Mouse (Mus musculus) layer of hippocampus, adult 9-10 months (tissue): ENCODE results near the gene Mrps24.

ENCODE experiments used
- DNase-seq: peaks from one replicate; pipeline ENCODE4 v3.0.0; 2022; ENCODE audit warnings: low spot score

Mrps24 gene

DNA sequence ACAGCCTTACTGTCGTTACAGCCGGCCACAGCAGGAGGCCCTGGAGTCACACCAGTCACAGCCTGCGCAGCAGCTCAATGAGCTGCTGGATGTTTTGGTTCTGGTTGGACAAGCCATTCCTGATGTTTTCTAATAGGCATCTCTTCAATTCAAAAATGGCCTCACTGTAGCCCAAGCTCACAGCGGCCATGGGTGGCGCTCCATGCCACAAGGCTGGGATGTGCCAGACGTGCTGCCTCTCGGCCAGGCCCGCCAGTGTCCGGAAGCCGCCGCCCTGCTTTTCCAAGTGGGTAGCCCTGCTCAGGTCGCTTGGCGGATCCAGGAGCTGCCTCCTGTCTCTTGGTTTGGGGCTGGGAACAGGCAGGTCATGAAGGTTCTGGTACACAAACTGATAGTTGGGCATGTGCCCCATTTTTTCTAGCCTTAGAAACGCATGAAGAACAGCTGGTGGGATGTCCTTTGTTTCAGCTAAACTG lies at the start of gene Mrps24:
Gene Mrps24 (minus strand): TSS at position 51 of the 476 bp plus-strand sequence.
- DNase-seq = no peak

DNA sequence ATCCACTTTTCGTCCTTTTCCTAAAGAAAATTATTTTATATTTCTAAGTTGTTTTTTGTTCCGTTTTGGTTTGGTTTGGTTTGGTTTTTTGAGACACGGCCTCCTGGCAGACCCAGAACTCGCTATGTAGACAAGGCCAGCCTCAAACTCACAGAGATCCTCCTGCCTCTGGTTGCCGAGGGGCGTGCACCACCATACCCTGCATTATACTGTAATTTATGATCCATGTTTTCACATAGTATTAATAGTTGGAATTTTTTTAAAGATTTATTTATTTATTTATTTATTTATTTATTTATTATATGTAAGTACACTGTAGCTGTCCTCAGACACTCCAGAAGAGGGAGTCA lies 47.1 kb upstream of the Mrps24 start:
- no peak for DNase-seq

DNA sequence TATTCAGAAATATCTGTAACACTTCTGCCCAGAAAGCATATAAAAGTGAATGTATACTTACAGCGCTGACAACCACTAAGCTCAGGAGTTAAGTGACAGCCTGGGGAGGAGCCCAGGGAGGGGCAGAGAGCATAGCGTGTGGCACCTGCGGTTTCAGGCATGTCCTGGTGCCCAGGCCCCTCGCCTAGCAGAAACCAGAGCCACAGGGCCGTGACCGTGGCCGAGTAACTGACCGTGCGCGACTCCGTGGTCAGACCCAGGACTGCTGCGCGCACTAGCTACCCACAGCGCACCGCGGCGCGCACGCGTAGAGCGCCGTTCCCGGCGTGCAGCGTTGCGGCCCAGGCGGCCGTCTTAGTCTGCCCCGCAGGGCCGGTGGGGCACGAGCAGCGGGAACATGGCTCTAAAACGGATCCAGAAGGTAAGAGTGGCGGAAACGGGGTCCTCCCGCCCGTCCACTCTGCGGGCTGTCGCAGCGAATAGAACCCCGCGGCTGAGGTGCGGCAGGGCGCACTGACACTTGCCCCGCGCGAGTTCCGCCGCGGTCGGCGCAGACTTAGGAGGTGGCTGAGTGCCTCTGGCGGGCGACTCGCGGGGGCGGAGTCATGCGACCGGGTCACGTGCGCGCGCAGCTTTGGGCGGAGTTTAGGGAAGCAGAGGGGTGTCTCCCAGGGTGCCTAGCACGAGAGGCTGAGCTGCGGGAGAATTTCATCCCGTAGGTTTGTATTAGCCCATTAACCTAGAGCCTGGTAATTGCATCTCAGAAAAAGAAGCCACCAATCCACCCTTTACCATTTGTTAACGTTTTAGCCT lies 46.5 kb upstream of the Mrps24 start, which contains the start of gene Urgcp:
Gene Urgcp (minus strand): TSS at position 557 of the 813 bp plus-strand sequence.
- peak; percentile 72 for DNase-seq

DNA sequence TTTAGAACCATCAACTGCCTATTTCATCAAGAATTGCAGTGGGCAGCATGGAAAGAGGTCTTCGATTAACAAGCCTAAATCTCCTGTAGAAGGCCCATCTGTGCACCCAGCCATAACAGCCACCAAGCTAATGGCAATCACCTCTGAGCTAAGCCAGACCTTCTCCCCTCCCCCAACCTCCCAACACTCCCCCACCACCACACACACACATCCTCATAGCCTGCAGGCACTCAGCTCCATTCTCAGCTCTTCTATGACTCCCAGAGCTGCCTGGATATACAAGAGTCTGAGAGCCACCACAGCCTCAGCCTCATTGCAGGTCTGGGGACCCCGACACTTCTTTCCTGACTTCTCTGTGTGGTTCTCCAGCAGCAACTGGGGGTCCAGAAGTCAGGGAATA lies 38.3 kb upstream of the Mrps24 start:
- DNase-seq = no peak

DNA sequence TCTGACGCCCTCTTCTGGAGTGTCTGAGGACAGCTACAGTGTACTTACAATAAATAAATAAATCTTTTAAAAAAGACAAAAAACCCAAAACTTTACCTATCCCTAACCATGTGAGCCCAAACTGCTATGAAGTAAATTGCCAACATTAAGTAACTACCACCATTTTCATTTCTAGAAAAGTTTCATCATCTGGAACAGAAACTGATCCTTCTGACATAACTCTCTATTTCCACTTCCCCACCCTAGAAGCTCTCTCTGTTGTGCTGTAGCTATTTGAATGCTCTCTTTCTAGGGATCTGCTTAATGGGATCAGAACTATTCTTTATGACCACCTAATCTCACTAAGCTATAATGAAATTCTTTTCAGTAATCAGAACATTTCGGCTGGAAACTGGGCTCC lies 29.5 kb upstream of the Mrps24 start:
- DNase-seq = no peak

DNA sequence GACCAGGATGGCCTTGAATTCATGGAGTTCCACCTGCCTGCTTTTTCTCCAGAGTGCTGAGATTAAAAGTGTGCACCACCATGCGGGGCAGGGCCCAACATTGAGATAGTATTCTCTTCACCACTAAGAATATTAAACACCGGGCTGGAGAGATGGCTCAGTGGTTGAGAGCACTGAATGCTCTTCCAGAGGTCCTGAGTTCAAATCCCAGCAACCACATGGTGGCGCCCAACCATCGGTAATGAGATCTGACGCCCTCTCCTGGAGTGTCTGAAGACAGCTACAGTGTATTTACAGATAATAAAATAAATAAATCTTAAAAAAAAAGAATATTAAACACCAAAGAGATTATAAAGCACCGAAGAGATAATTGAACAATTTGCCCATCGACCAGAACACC lies 26.6 kb upstream of the Mrps24 start:
- no peak for DNase-seq

DNA sequence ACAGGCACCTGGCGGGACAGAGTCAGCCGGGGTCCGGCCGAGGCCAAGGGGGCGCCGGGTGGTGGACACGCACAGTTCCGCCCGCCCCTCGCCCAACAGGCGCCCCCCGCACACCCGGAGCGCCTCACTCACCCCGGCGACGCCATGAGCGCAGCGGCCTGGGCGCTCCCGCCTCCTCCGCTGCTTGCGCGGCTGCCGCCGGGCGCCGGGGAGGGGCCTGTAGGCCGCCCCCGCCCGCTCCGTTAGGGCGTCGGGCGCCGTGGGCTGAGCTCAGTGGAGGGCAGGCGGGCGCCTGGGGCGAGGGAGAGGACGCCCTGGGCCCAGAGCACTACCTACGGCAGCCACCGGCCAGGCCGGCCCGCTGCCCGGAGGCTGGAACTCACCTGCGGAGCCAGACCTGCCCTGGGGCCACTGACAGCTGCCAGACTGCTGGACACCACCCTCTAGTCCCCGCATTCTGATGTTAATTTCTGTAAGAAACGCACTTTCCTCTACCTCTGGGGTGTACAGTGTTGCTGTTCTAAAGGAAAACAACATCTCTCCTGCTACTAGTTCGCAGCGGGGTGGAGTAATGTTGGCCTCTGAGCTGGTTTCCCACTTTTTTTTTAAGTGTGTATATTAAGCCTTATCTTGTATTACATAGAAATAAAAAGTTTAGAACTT lies 25.6 kb upstream of the Mrps24 start:
- DNase-seq = no peak

DNA sequence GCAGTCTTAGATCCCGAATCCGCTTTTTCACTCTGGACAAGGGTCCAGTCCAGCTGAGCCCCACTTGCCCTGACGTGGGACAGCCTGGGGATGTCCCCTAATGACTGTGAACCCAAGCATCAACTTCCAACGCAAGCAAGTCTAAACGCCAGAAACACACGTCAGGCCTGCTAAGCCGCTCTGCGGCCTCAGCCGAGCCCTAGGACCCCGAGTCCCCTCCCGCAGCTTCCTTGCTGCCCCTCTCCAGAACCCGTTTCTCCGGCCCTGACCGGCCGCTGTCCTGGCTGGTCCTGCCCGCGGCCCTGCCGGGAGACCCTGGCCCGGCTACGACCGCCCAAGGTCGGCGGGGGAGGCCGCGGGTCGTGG lies 25.1 kb upstream of the Mrps24 start:
- DNase-seq = no peak

DNA sequence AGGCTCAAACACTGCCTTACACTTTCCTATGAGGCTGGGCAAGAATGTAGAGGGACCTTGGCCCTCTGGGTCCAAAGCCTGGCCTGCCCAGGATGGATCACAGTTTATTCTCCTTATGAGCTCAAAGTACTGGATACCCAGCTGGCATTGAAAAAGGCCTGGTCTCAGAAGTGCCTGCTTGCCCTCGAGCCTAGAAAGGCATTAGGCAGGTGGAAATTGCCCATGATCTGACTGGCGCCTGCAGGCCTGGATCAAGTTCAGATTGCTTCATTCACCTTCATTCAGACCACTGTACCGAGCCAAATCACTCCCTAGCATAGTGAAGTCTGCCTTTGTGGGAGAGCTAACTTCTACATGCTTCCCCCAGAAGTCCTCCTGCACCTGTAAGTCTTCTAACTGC lies 24.4 kb upstream of the Mrps24 start:
- DNase-seq = no peak

DNA sequence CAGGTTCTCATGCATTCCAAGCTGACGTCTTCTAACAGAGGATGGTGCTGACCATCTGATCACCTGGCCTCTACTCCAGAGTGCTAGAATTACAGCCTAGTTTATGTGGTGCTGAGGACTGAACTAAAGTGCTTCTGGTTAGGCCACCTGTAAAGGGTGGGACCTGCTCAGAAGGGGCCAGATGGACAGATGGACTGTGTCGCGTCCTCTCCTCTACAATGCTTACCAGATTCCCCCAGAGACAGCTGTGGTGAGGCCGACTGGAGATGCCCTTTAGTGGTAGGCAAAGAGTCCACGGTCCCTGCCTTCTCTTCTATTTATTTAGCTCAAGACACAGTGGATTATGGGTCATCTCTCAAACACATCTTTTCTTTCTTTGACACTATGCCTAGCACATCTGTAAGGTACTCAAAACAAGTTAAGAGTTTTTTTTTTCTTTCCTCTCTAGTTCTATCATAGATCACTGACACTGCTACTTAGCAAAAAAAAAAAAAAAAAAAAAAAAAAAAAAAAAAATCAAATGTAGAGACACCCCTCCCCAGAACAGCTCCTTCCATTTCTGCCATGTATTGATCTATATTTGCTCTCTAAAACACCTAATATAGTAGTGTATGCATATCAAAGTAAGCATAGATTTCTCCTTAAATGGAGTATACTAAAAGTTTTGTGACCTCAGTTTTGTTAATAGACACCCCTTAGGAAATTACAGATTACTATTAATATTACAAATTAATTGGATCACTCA lies 23.6 kb upstream of the Mrps24 start:
- DNase-seq = no peak

DNA sequence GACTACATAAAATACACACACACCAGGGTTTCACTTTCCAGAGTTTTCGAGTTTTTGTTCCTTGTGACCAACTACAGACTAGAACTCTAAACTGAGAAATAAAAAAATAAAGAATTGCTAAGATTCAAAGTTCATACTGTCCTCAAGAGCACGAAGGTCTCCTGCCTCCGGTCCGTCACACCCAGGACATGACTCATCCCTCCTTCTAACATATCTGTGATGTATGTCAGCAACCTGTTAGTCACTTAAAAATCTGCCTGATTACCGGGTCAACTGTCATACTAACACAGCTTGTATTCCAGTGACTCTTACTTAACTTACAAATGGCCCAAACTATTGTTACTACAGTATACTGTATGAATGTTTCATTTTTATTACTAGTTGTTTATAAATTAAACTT lies 21.7 kb upstream of the Mrps24 start:
- no peak for DNase-seq

DNA sequence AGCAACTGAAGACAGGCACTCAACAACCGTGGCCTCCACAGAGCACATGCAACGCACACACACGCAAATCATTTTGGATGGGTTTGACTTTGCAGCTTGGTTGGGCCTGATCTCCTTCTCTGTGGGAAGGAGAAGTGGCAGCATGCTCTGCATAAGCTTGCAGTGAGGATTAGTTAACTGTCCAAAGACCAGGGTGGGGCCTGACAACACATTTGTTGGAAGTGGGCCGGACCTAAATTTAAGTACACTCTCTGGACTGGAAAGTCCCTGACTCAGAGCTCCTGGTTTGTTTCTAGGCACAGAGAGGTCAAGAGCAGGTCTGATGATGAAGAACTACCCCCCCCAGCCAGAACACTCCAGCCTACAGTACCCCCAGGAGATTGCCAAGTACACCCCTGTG lies 18.8 kb upstream of the Mrps24 start:
- no peak for DNase-seq

DNA sequence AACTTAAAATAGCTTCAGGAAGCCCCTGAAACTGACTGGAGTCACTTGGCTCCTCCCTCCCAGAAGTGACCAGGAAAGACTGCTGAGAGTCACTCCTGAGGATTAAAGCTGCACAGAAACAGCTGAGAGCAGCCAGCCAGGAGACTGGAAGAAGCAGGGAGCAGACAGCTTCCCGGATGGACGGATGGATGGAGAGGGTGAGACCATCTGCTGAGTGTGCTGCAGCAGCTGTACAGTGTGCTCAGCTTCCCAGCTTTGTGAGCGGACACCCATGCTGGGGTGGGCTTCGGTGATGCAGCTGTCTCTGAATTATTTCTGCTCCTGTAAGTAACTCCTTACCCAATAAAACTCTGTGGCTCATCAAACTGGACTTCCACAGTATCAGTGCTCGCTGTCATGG lies 16.9 kb upstream of the Mrps24 start:
- no peak for DNase-seq

DNA sequence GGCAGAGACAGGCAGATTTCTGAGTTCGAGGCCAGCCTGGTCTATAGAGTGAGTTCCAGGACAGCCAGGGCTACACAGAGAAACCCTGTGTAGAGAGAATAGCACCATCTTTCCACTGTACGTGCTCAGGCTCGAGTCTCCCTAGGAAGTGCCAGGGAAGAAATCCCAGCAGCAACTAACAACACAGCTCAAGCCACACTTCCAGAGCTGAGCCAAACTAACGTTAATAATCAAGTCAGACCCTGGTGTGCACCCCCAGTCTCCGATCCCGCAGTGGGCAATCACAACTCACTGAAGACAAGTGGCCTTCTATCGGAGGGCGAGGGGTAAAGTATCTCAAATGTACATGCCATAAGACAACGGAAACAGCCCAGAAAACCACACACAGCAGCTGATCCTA lies 14.1 kb upstream of the Mrps24 start:
- no peak for DNase-seq

DNA sequence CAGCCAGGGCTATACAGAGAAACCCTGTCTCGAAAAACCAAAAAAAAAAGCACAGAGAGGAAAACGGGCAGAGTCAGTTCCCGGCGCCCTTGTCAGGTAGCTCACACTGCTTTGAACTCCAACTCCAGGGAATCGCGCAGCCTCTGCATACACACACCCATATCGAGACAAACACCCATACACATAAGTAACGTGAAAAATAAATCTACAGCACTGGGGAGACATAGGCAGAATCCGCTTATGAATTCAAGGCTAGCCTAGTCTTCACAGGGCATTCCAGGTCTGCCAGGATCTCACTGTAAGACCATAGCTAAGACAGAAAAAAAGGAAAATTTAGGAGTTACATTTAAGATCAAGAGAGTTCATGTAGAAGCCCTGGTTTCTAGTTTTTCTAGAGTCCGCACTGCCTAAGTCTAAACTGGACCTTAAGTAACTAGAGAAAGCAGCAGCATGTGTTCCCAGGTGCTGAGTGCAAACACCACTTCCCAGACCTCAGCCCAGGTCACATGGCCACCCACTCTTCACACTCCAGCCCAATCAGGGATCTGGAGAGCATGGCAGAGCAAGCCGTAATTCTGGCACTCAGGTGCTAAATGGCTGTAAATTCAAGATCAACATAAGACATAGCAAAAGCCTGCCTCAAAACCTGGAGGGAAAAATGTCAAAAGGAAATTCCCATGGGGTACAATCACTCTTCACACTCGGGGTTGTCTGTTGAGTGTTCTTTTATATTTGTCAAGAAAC lies 3.3 kb upstream of the Mrps24 start:
- no peak for DNase-seq

DNA sequence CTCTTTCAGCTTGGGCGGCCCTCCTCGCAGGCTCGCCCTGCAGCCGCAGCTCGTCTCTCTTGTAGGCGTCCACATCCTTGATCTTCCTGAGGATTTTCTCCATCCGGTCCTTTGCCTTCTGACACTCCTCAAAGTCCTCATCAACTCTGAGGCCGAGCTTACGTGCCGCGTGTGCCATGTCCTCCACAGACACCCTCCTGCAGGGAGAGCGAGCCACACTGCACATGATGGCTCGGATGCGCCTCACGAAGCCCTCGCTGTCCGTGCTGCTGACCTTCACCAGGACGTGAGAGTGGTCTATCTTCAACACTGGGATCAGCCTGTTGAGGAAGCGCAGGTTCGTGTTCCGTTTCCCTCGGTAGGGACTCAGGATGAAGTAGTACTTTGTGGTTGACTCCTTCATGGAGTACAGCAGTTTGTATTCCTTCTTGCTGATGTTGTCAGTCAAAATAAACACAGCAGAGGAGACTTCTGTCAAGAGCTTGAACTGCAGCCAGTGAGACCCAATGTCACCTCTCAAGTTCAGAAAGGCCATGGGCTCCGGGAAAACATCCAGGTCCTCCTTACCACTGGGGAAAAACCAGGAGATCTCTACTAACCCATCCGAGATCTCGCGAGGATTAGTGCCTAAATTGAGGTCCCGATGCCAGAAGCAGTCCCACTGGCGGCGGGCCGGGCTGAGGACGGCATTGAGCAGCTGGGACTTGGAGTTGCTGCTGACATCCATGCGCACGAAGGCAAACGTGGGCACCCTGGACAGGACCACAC lies 1.6 kb upstream of the Mrps24 start:
- no peak for DNase-seq

DNA sequence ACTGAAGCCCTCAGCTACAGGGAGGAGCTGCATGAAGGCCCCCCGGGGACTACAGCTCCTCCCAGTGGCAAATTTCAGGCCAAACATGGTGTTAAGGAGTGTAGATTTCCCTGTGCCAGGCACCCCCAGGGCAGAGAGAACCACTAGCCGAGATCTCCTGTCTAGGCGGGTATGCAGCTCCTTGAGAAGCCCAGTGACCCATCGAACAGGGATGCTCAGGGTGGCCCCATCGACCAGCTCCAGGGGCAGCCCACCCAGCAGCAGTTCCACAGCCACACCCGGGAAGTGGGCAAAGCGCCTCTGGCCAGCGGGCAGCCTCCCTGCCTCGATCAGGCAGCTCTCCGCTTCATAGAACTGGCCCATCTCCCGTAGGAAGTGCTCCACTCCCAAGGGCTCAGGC lies 766 bp upstream of the Mrps24 start:
- DNase-seq = no peak

DNA sequence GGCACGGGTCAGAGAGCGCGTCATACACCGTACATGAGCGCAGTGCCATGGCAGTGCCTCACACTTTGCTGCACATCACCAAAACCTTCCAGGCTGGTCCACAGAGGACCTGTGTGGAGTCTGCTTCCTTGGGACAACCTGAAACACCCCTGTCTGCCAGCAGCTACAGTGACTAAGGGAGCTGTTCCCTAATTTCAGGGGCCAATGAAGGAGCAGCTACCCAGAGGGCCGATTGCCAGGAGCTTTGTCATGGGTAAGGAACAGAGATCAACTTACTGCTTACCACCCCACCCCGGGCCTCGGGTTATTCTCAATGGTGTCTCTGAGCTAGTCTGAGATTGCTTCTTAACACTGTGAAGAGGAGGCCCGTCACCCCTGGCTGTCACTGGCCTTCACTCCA lies 301 bp downstream of the Mrps24 start:
- no peak for DNase-seq

DNA sequence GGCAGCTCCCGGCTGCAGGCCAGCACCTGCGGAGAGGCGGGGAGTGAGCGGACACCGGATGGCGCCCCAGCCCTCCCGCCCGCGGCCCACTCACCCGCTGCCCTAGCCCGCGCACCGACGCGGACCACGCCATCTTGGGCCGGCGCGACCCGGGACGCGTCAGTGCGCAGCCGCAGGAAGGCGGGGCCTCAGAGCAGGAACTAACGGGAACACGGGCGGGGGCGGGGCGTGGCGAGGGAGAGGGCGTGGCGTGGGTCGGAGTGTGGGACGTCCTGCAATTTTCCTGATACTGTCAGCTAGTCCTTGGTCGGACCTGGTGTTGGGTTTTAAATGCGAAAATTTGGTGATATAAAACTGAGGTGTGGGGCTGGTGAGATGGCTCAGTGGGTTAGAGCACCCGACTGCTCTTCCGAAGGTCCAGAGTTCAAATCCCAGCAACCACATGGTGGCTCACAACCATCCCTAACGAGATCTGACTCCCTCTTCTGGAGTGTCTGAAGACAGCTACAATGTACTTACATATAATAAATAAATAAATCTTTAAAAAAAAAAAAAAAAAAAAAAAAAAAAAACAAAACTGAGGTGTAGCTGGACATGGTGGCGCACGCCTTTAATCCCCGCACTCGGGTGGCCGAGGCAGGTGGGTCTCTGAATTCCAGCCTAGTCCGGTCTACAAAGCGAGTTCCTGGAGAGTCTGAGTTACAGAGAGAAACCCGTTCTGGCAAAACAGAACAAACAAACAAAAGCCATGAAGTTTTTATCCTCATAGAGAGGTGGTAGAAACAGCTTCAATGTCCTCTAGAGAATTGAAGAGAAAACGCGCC lies 7.7 kb downstream of the Mrps24 start:
- peak; percentile 50 for DNase-seq

DNA sequence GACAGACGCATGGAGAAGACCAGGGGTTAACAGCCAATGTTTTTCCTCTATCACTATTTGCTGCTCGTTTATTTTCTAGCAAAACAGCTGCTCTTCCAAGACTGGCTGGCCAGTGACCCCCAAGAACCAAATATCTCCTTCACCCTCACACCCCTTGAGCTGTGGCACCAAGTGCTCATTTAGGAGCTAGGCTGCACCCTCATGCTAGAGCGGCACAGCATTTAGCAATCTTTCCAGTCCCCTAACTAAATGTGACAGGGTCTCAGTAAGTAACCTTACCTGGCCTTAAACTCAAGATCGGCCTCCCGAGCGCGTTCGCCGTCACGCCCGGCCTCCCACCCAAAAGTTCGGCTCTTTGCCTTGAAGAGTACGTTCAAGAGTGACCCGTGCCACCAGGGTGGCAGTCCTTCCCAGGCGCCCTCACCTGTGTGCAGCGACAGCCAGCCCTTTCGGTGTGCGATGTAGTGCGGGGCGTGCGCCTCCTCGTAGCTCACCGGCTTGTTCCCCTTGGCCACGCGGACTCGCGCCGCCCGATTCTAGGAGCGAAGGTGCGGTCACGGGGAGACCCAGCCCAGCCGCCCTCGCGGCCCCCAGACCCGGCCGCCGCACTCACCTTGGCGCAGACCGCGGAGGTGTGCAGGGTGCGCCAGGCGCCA lies 8.5 kb downstream of the Mrps24 start:
- DNase-seq = no peak
